Mouse (Mus musculus) testis, postnatal 10 days (tissue): ENCODE data around the gene Cntnap5c.

ENCODE experiments used
- DNase-seq: peaks from one replicate; pipeline ENCODE4 v3.0.0; 2021; ENCODE audit warnings: low spot score

Gene Cntnap5c

GRCm38 (mm10) chr17:58004491-58004890 is 235.1 kb downstream of the Cntnap5c start:
- DNase-seq: no peak

DNA sequence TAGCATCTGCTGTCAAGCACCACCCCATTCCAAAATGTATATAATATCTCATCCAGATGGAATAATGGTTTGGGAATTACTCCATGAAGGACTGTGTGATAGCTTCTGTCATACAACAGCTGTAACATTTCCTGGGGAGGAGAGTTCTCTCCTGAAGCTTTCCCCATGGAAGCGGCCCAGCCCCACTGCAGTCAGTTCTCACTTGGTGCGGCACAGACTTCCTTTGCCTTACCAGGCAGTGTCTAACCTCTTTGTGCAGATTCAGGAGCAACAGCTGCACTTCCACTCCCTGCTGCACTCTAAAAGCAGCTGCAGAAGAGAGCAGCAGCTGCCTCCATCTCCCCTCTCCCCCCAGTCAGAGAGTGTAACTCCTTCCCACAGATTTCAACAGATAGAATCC is 271.8 kb downstream of the Cntnap5c start:
- DNase-seq: no peak

GRCm38 (mm10) chr17:58045149-58045548 is 275.8 kb downstream of the Cntnap5c start:
- no peak for DNase-seq

DNA sequence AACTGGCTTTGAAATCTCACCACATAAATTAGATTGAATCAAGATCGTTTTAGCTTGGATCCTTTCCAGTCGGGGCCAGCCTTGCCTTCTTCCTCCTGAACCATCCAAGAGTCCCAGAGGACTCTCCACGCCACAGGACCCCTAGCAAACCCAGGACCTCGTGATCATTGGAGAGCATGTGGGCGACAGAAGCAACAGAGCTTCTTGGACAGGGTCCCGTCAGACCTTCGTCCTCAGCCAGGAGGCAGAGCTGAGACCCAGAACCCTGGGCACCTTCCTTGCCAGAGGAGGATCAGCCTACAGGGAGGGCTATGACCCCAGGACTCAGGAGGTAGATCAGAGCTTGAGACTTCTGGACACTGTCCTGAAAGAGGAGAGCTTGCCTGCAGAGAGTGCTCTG is 300.5 kb downstream of the Cntnap5c start:
- no peak for DNase-seq

- DNase-seq: no peak
Measured at GRCm38 (mm10) chr17:58082676-58083075, 313.3 kb downstream of the Cntnap5c start.

GRCm38 (mm10) chr17:58104505-58104904 is 335.1 kb downstream of the Cntnap5c start:
- no peak for DNase-seq

GRCm38 (mm10) chr17:58107901-58108300 is 338.5 kb downstream of the Cntnap5c start:
- DNase-seq: no peak

- DNase-seq: no peak
Measured at GRCm38 (mm10) chr17:58108335-58108734, 339.0 kb downstream of the Cntnap5c start.

- no peak for DNase-seq
Measured at GRCm38 (mm10) chr17:58187171-58187570, 417.8 kb downstream of the Cntnap5c start.

DNA sequence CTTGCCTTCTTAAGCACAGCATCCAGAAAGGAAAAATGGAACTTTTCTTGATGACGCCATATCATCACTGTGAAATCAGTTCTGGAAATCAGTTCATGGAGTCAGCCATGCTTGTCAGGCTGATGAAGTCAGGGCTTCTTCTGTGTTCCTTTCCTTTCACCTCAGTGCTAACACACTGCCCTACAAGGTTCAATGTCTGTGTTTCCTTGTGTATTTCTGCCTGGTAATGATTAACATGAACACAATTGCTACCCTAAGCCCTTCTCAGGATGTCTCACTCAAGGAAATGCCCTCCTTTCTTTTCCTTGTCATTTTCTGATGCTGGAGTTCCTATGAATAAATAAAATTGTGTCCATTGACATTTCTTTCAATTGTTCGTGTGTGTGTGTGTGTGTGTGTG is 431.8 kb downstream of the Cntnap5c start:
- no peak for DNase-seq

- DNase-seq: no peak
Measured at GRCm38 (mm10) chr17:58268058-58268457, 498.7 kb downstream of the Cntnap5c start.

DNA sequence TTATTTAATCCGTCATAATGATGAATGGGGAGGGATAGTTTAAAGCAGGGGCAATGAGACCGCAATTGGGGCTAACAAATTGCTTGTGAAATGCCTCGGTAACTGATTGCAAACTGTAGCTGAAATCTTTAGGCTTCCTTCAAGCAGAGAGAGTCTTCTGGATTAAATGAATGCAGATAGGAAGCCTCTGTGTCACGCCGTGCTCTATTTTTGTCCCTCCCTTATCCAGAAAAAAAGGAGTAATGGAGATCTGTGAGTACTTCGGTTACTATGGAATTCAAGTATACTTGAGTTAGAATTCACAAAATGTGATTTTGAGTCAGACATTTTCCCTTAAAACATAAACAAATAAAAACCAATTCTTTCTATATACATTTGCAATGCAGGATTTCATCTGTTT is 581.9 kb downstream of the Cntnap5c start:
- DNase-seq: no peak

DNA sequence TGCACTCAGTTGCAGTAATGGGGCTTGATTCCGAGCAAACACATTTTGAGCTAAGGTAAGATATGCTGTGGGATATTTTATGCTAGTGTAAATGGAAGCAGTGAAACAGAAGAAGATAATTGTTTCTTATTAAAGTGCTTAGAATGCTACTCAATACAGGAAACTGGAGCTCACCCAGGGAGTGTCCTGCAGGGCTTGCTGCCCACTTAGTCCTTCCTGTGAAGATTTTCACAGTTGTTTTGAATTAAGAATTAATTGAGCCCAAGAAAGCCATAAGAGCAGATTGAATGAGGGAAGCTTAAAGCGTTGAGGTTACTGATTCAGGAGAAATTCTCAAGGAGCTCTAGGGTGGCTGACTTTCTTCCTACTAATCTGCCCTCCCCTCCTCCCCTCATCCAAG is 586.9 kb downstream of the Cntnap5c start:
- DNase-seq: no peak

DNA sequence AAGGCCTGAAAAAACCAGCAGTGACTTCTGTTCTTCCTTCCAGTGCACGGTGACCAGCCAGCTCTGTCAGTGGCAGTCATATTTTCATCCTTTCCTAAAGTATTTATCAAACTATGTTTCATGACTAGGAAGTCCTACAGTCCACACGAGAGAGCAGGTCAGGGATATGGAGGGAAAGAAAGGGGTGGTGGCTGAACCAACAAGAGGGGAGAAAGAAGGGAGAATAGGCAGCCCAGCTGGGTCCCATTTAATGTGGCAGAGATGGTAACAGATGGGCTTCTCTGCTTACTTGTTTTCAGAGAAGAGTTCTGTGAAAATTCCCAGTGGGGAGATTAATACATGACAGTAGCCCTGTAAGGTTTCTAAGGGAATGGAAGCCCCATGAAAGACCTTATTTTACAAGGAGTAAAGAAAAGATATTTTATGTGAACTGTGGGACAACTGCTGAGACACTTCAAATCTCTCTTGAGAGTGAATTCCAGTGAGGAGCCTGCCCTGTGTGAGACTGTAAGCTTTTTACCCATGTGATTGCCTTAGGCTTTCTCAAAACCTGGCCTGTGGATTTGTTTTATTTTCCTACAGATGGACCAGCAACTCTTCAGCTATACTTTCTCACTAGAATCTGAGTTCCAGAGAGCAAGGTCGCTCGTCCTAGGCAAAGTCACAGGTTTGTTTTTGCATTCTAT is 594.4 kb downstream of the Cntnap5c start:
- no peak for DNase-seq

DNA sequence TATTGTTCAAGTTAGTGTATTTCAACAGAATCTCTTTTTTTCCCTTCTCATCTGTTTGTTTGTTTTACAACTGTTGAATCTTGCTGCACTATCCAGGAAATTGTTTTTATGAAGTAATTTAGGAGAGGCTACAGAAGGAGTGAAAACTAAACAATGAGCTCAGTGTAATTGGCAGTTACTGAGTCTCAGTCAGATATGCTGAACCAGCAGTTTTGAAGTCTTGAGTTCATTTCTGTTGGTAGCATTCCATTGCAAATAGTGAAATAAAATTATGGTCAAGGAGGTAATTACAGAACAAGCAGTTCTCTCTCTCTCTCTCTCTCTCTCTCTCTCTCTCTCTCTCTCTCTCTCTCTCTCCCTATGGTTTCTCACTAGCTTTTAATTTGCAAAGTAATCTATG is 600.7 kb downstream of the Cntnap5c start:
- DNase-seq: no peak

- no peak for DNase-seq
Measured at GRCm38 (mm10) chr17:58407769-58408168, 638.4 kb downstream of the Cntnap5c start.

- DNase-seq: no peak
Measured at GRCm38 (mm10) chr17:58408756-58409155, 639.4 kb downstream of the Cntnap5c start.

- no peak for DNase-seq
Measured at GRCm38 (mm10) chr17:58437443-58437842, 668.1 kb downstream of the Cntnap5c start.
